Comparison of ENCODE assay signal across 8 mouse cellular contexts in genomic region chr12:110485585-110486331, GRCm38 (mm10). TPM values are rescaled to one million over a fixed set of nuclear protein-coding genes. Genes with fewer than 3 reads are reported as not detected.
A peak's percentile ranks its signal among the peaks of the same experiment; 100 is the strongest.
DNase-seq lines count a peak whose midpoint lies in the region; ATAC-seq lines count a peak whose summit lies in the region.

No protein-coding gene starts in this region.

- peak; percentile 93 for DNase-seq in adipocyte (ENCODE audit: low spot score)
- DNase-seq in embryo, embryonic 10 days (ENCODE audit: low spot score) = peak; percentile 93
- DNase-seq in gastrocnemius, postnatal 10 days = peak; percentile 59
- DNase-seq in induced T-regulatory cell, adult 2 months (ENCODE audit: low read depth) = peak; percentile 98
- peak; percentile 62 to 81 for DNase-seq in left cerebral cortex, adult 9 months (ENCODE audit: low spot score in 2 of 2)
- peak; percentile 69 for DNase-seq in right cerebral cortex, postnatal 14 days
- DNase-seq in urinary bladder, postnatal 36 days (ENCODE audit: low spot score in 2 of 2) = peak; percentile 77 to 84

- ATAC-seq in megakaryocyte progenitor cell, adult 5-6 weeks (replicated peaks; ENCODE audit: poor library complexity) = peak; percentile 83

RNA-seq across cellular contexts. Expression of gene Ppp2r5c, which starts 38.8 kb away (rescaled TPM):
- total RNA-seq in gastrocnemius, postnatal 10 days (2021) = 10 to 100 TPM; 69.5 to 75.7 TPM
- 108 and 119 TPM in 2 replicates for total RNA-seq in megakaryocyte progenitor cell, adult 5-6 weeks (2015)
- 189 and 205 TPM in 2 replicates for total RNA-seq in megakaryocyte progenitor cell, adult 5-6 weeks (2017)

Comparison
In these comparisons a context has a peak if more than half of its experiments do, and no peak if none do; other contexts are left out.
1. Peak in every context shown above with its lines: DNase-seq and ATAC-seq.